Mouse (Mus musculus) midbrain, postnatal 0 days (tissue): ENCODE data around the gene Sept5. TPM values are rescaled to one million over a fixed set of nuclear protein-coding genes. Genes with fewer than 3 reads are reported as not detected.

Source experiments
- ATAC-seq: fragments of 200-750 bp; cut with Nextera tagmentation; 2 replicates; pipeline ENCODE4 v1.8.0; 2017; ENCODE audit warnings: moderate number of reproducible peaks, mild to moderate bottlenecking, moderate TSS enrichment, moderate library complexity; ENCODE audit not compliant: low FRiP score
- DNase-seq: peaks from one replicate; pipeline ENCODE4 v3.0.0-alpha.2; 2015; ENCODE audit warnings: low spot score
- H3K27ac ChIP-seq: fragments of 300-500 bp; sonication (generic); 2 replicates; pipeline ENCODE4 v1.5.1; 2014; ENCODE audit warnings: low read depth, mild to moderate bottlenecking, low read length, mixed read lengths
- H3K27me3 ChIP-seq: fragments of 300-500 bp; sonication (generic); 2 replicates; pipeline ENCODE4 v1.6.1; 2014; ENCODE audit warnings: low read length, control low read depth, mixed read lengths; ENCODE audit not compliant: insufficient read depth
- H3K36me3 ChIP-seq: fragments of 300-500 bp; sonication (generic); 2 replicates; pipeline ENCODE4 v1.6.1; 2014; ENCODE audit warnings: low read length, control low read depth, mixed read lengths; ENCODE audit not compliant: insufficient read depth
- H3K4me1 ChIP-seq: fragments of 300-500 bp; sonication (generic); 2 replicates; pipeline ENCODE4 v1.6.1; 2014; ENCODE audit warnings: mild to moderate bottlenecking, control low read depth, antibody characterized with exemption, low read length, mixed read lengths; ENCODE audit not compliant: insufficient read depth
- H3K4me2 ChIP-seq: fragments of 300-500 bp; sonication (generic); 2 replicates; pipeline ENCODE4 v1.6.1; 2014; ENCODE audit warnings: low read depth, mild to moderate bottlenecking, low read length, mixed read lengths; ENCODE audit not compliant: poor library complexity, severe bottlenecking
- H3K4me3 ChIP-seq: fragments of 300-500 bp; sonication (generic); 2 replicates; pipeline ENCODE4 v1.5.1; 2014; ENCODE audit warnings: low read depth, mild to moderate bottlenecking, low read length, moderate library complexity
- H3K9ac ChIP-seq: fragments of 300-500 bp; sonication (generic); replicated peaks from 2 replicates; pipeline ENCODE4 v1.6.1; 2014; ENCODE audit warnings: mild to moderate bottlenecking, low read length, moderate library complexity, mixed read lengths; ENCODE audit not compliant: poor library complexity, severe bottlenecking
- H3K9me3 ChIP-seq: fragments of 300-500 bp; sonication (generic); 2 replicates; pipeline ENCODE4 v1.6.1; 2016; ENCODE audit warnings: low read length, control low read depth
- CTCF ChIP-seq: IDR thresholded peaks from 2 replicates; pipeline ENCODE4 v1.5.1; 2016; ENCODE audit warnings: antibody characterized with exemption, mild to moderate bottlenecking
- WGBS: fragments of 180-500 bp; shearing (Covaris S2); extraction: QIAGEN DNeasy Blood & Tissue Kit; methylation state at CpG from one replicate; pipeline ENCODE4 v1.1.7; 2014; 5-methylcytosine and 5-hydroxymethylcytosine counted together
- polyA plus RNA-seq: library from polyadenylated mRNA; unstranded; fragments of >200 nt; fragmentation: Nextera tagmentation; extraction: Ambion mirVana; gene quantifications from 2 replicates; pipeline ENCODE4 v1.2.1, GENCODE M21; 2015
- total RNA-seq: library from RNA; depleted of rRNA; stranded (reverse); fragments of >200 nt; gene quantifications from 2 replicates; pipeline ENCODE4 v1.2.3, GENCODE M21; 2014

Gene Sept5
- total and polyA plus RNA-seq, 2 experiments from 2014 or later: 247 to 407 TPM

DNA sequence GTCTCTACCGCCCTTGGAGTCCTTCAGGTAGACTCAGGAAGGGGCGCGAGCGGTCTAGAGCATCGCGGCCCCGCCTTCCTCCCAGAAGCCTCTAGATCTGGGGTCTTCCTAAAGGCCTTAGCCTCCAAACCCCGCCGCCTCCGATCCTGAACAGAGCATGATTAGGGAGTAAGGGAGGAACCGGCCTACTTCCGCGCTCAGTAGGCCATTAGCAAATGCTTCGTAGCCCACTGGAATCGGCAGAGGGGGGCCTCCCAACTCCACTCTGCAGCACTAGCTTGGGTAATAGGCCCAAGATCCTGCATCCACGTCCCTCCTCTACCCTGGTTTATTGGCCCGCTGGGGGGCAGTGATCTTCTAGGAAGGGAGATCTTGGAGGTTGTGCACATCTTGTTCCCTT is 7.7 kb downstream of the Sept5 start, which contains the start of gene Gp1bb:
Gene Gp1bb (minus strand): TSS at position 385 of the 400 bp plus-strand sequence.
- H3K4me2 ChIP-seq: peak within 1 kb of the TSS; percentile 63
- no peak for DNase-seq
- 28% methylated on average over 17 of the region's 17 CpGs for WGBS
- TF ChIP-seq CTCF: no peak
- H3K27ac ChIP-seq: no peak within 1 kb of the TSS
- no peaks in the 10 kb centered on the region for H3K9me3 ChIP-seq
- peaks cover 6% of the 10 kb centered on the region; the same call in 1 of the 2 replicates for H3K4me1 ChIP-seq
- no peak for ATAC-seq
- H3K36me3 ChIP-seq: peaks cover 30% of the 10 kb centered on the region
- H3K27me3 ChIP-seq: peaks cover 40% of the 10 kb centered on the region
- H3K9ac ChIP-seq: 0 out of 2 replicates have a peak within 1 kb of the TSS, but pooled peaks have one; percentile 29
- peak within 1 kb of the TSS; percentile 30; the same call in 1 of the 2 replicates for H3K4me3 ChIP-seq

DNA sequence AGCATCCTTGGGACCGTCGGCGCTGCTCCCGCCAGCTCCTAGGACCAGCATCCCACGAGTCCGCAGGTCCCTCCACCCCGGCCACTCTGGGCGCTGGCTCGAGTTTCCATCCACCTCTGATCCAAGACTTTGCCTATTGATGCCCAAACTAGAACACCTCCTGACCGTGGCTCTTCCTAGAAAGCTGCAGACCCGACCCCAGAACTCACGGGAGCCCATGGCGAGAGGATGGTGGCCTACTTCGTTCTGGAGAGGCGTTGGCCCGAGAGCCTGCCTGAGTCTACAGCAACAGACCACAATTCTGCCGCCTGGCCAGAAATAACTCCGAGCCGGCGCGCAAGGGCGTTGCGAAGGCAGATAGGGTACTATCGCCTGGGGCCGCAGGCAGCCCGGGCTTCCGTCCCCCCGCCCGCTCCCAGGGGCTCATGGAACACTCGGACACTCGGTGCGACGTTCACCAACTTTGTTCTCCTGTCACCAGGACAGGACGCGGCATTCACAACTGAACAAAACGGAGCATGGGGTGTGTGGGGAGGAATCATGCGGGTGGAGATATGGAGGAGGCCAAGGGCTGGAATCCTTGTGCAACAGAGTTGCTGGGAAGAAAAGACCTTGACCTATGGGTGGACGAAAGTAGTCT is 8.3 kb downstream of the Sept5 start:
- no peak for DNase-seq
- H3K4me3 ChIP-seq: peak overlapping the region; percentile 30

DNA sequence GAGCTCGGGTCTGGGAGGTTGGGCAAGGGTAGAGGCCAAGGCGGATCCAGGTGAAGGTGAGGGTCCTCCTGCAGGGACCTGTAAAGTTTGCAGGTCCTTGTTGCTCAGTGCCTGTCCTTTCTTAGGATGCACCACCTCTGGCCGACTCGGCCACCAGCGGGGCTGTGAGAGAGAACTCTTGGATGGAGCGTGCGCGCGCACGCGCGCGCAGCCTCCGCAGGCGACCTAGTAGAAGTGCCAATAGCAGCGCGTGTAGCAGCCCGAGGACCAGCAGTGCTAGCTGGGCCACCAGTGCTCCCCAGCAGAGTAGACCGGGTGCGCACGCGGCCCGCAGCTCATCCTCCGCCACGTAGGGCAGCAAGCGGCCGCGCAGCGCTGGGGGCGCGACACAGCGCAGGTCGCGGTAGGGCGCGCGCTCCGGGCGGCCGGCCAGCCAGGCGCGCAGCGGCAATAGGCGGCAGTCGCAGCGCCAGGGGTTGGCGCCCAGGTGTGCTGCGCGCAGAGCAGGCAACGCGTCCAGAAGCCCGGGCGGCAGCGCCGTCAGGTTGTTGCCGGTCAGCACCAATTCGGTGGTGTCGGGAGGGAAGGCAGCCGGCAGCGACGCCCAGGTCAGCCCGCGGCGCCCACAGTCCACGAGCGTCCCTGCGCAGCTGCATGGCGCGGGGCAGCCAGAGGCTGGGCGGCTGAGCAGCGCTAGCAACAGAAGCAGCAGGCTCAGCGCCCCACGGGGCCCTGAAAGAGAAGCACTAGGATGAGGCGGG is 9.0 kb downstream of the Sept5 start:
- H3K27me3 ChIP-seq: peaks cover 40% of the 10 kb centered on the region
- no peak for TF ChIP-seq CTCF
- whole genome bisulfite sequencing: 9% methylated on average over 54 of the region's 74 CpGs

More for the DNA sequence above, 8.3 kb downstream of the Sept5 start:
- Histone ChIP-seq H3K9ac (0 out of 2 replicates have a peak overlapping the region, but pooled peaks have one; percentile 29), H3K9me3 (no peaks in the 10 kb centered on the region), H3K27me3 (peaks cover 40% of the 10 kb centered on the region), H3K36me3 (peaks cover 30% of the 10 kb centered on the region), H3K4me1 (peaks cover 6% of the 10 kb centered on the region; the same call in 1 of the 2 replicates), H3K4me2 (peak overlapping the region; percentile 63), H3K27ac (no peak overlapping the region)
- WGBS: 23% methylated on average over 38 of the region's 38 CpGs
- no peak for TF ChIP-seq CTCF
- ATAC-seq: no peak

DNA sequence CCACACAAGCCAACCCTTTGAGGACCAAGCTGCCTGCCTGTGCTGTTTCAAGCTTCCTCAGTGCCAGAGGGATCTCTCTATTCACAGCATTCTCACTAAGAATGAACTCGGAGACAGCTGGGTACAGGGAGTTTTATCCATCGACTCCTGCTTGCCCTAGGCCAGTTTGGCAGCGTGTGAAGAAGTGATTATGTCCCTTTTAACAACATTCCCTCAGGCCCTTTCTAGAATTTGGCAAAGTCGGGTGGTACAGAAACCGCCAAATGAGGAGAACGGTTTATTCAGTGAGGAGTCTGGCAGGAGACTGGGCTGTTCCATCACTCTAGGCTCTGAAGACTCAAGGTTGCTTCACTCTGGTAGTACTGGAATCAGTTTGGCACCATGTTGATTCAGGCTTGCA is 9.6 kb downstream of the Sept5 start:
- H3K9ac ChIP-seq: no peak overlapping the region
- no peak for TF ChIP-seq CTCF
- no peaks in the 10 kb centered on the region for H3K9me3 ChIP-seq
- peak; percentile 29 for DNase-seq
- WGBS: 33% methylated on average over 6 of the region's 6 CpGs
- H3K4me2 ChIP-seq: peak overlapping the region; percentile 63; the same call in 1 of the 2 replicates
- H3K36me3 ChIP-seq: peaks cover 29% of the 10 kb centered on the region
- H3K4me3 ChIP-seq: peak overlapping the region; percentile 30
- peaks cover 40% of the 10 kb centered on the region for H3K27me3 ChIP-seq
- no peaks in the 10 kb centered on the region; the same call in 1 of the 2 replicates for H3K4me1 ChIP-seq
- H3K27ac ChIP-seq: no peak overlapping the region
- ATAC-seq: no peak

More for the DNA sequence above, 9.0 kb downstream of the Sept5 start:
- H3K4me2 ChIP-seq: peak overlapping the region; percentile 63
- H3K9me3 ChIP-seq: no peaks in the 10 kb centered on the region
- DNase-seq (peak; percentile 68), ATAC-seq (peak; percentile 36)
- H3K36me3 ChIP-seq: peaks cover 30% of the 10 kb centered on the region
- H3K27ac ChIP-seq: no peak overlapping the region
- H3K4me3 ChIP-seq: peak overlapping the region; percentile 30
- H3K4me1 ChIP-seq: no peaks in the 10 kb centered on the region; the same call in 1 of the 2 replicates
- peak overlapping the region; percentile 29; the same call in 1 of the 2 replicates for H3K9ac ChIP-seq

DNA sequence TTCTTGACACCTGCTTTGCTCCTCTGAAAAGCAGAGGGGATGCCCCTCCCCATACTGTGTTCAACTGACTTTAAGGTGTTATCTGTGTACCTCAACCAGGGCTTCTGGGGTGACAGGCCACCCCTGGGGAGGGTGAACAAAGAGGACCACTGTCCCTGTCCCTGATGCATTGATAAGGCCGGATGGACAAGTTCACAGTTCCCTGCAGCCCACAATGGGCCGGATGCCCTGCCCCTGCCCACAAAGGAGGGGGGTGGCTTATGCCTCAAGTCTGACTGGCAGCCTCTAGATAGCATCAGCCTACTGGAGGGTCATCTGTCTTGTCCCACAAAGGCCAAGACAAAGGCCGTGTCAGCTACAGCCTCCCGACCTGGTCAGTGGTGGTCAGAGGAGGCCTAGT is 10.6 kb downstream of the Sept5 start:
- 39% methylated on average over 4 of the region's 4 CpGs for WGBS
- DNase-seq: no peak
- no peak for TF ChIP-seq CTCF
- Histone ChIP-seq H3K4me3 (no peak overlapping the region), H3K27ac (no peak overlapping the region), H3K9ac (no peak overlapping the region), H3K9me3 (no peaks in the 10 kb centered on the region), H3K27me3 (peaks cover 33% of the 10 kb centered on the region), H3K4me2 (no peak overlapping the region), H3K36me3 (peaks cover 19% of the 10 kb centered on the region), H3K4me1 (no peaks in the 10 kb centered on the region; the same call in 1 of the 2 replicates)
- ATAC-seq: no peak
